Comparison of ENCODE assay signal across 10 mouse cellular contexts in the genomic region with DNA sequence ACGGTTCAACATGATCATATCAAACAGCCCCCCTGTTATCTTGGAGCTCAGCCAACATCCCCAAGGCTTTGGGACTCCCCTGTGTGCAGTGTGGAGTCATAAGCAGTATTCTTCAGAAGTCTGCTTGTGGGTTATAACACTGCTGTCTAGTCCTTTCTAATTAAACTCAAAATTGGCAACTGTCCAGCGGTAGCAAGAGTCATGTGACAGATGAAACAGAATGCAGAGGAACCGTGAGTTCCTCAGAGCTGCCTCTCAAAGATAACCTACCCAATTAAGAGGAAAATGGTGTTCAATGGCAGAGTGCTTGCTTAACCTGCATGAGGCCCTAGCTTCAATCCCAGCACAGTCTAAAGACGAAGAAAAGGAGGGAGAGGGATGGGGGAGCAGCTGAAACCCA. TPM values are rescaled to one million over a fixed set of nuclear protein-coding genes. Genes with fewer than 3 reads are reported as not detected.
A peak's percentile ranks its signal among the peaks of the same experiment; 100 is the strongest.
DNase-seq lines count a peak whose midpoint lies in the region; ATAC-seq lines count a peak whose summit lies in the region.
"Had no signal": no experiment of that assay in that cellular context is flagged by ENCODE, and none has a peak within 500 bp of the region (broad histone marks: within the 10 kb centered on the region; RNA-seq: fewer than 3 reads in every experiment).

No protein-coding gene starts in this region.

- H3K27me3 ChIP-seq in forebrain, embryonic 13.5 days: no peaks in the 10 kb centered on the region
- H3K27me3 ChIP-seq in neural tube, embryonic 14.5 days (ENCODE audit: control insufficient read depth, insufficient read depth, low read length): no peaks in the 10 kb centered on the region

- peaks cover 22% of the 10 kb centered on the region for H3K4me1 ChIP-seq in forebrain, embryonic 13.5 days
- no peaks in the 10 kb centered on the region for H3K4me1 ChIP-seq in neural tube, embryonic 14.5 days (ENCODE audit: control insufficient read depth, insufficient read depth, low read length)

- WGBS in forebrain, embryonic 13.5 days: 8% methylated on average over 4 of the region's 4 CpGs
- WGBS in neural tube, embryonic 14.5 days: 35% methylated on average over 4 of the region's 4 CpGs

- no peak overlapping the region for H3K9ac ChIP-seq in forebrain, embryonic 13.5 days
- no peak overlapping the region for H3K9ac ChIP-seq in neural tube, embryonic 14.5 days (replicated peaks; ENCODE audit: low read depth, low read length)
- H3K9ac ChIP-seq: liver, embryonic 14.5 days had no signal

- H3K9me3 ChIP-seq in forebrain, embryonic 13.5 days (replicated peaks): no peaks in the 10 kb centered on the region
- H3K9me3 ChIP-seq in neural tube, embryonic 14.5 days (ENCODE audit: control insufficient read depth, low read length): no peaks in the 10 kb centered on the region

- peak; percentile 90 for ATAC-seq in forebrain, embryonic 13.5 days
- ATAC-seq in neural tube, embryonic 14.5 days (ENCODE audit: low read depth): peak; percentile 85

- peak; percentile 18 for DNase-seq in layer of hippocampus, adult 9-11 months
- no peak for DNase-seq in layer of hippocampus, postnatal 36 days
- peak; percentile 81 for DNase-seq in MN1 (ENCODE audit: low spot score)
- DNase-seq in frontal cortex, postnatal 25 days (ENCODE audit: low spot score in 2 of 2): no peak
- no peak for DNase-seq in cerebellum, postnatal 4 days (ENCODE audit: low spot score in 2 of 2)
- DNase-seq: cerebellum, adult 11 months had no signal

- H3K4me2 ChIP-seq in forebrain, embryonic 13.5 days: 0 out of 2 replicates have a peak overlapping the region, but pooled peaks have one; percentile 25
- no peak overlapping the region for H3K4me2 ChIP-seq in neural tube, embryonic 14.5 days (ENCODE audit: low read depth, low read length)
- H3K4me2 ChIP-seq: heart, embryonic 11.5 days had no signal

- H3K4me3 ChIP-seq in forebrain, embryonic 13.5 days: no peak overlapping the region
- no peak overlapping the region for H3K4me3 ChIP-seq in neural tube, embryonic 14.5 days (ENCODE audit: low read depth, low read length)

- H3K36me3 ChIP-seq in forebrain, embryonic 13.5 days (ENCODE audit: poor library complexity, severe bottlenecking): no peaks in the 10 kb centered on the region
- no peaks in the 10 kb centered on the region for H3K36me3 ChIP-seq in neural tube, embryonic 14.5 days (ENCODE audit: control insufficient read depth, insufficient read depth, low read length)

- H3K27ac ChIP-seq in forebrain, embryonic 13.5 days: peak overlapping the region; percentile 77
- H3K27ac ChIP-seq in neural tube, embryonic 14.5 days (ENCODE audit: low read depth, low read length): no peak overlapping the region; the same call in 1 of the 2 replicates
- H3K27ac ChIP-seq: liver, embryonic 14.5 days had no signal

RNA-seq across cellular contexts. Expression of a gene that starts 32.1 kb away (rescaled TPM):
- total RNA-seq in layer of hippocampus, postnatal 36 days (2021): 1 to 10 TPM; 3.7 to 6.4 TPM
- polyA plus RNA-seq in forebrain, embryonic 13.5 days (2015; fragmentation: Nextera tagmentation; extraction: Ambion mirVana): 0.86 and 0.99 TPM in 2 replicates
- polyA plus RNA-seq in neural tube, embryonic 14.5 days (2014; fragmentation: Nextera tagmentation; extraction: Ambion mirVana): 1.9 and 3.0 TPM in 2 replicates

RNA-seq across cellular contexts. Expression of a gene that starts 33.2 kb away (rescaled TPM):
- 10 to 100 TPM; 76.7 to 78.8 TPM for total RNA-seq in layer of hippocampus, postnatal 36 days (2021)
- polyA plus RNA-seq in forebrain, embryonic 13.5 days (2015; fragmentation: Nextera tagmentation; extraction: Ambion mirVana): 27.1 and 29.6 TPM in 2 replicates
- 30.0 and 35.6 TPM in 2 replicates for polyA plus RNA-seq in neural tube, embryonic 14.5 days (2014; fragmentation: Nextera tagmentation; extraction: Ambion mirVana)

RNA-seq across cellular contexts. Expression of a gene that starts 35.4 kb away (rescaled TPM):
- total RNA-seq in layer of hippocampus, postnatal 36 days (2021): 10 to 100 TPM; 77.8 to 83.3 TPM
- 134 and 135 TPM in 2 replicates for polyA plus RNA-seq in forebrain, embryonic 13.5 days (2015; fragmentation: Nextera tagmentation; extraction: Ambion mirVana)
- polyA plus RNA-seq in neural tube, embryonic 14.5 days (2014; fragmentation: Nextera tagmentation; extraction: Ambion mirVana): 110 and 129 TPM in 2 replicates

Comparison
In these comparisons a context has a peak if more than half of its experiments do, and no peak if none do; other contexts are left out.
1. DNase-seq: peak in layer of hippocampus, adult 9-11 months (single experiment) and MN1 (single experiment); none in layer of hippocampus, postnatal 36 days (0 of 2), frontal cortex, postnatal 25 days (0 of 2) and cerebellum, postnatal 4 days (0 of 2).